Mouse (Mus musculus) heart, postnatal 0 days (tissue): ENCODE results near the gene Gm10354.
"Not testable (repeated sequence)": the region's sequence is repeated elsewhere in the genome, so short reads cannot be mapped to it uniquely, and the experiment has no call there.

Experiments used
- CTCF ChIP-seq: IDR thresholded peaks from 2 replicates; pipeline ENCODE4 v1.5.1; 2016; ENCODE audit warnings: antibody characterized with exemption, control low read depth, low read depth
- EP300 ChIP-seq: IDR thresholded peaks from 2 replicates; pipeline ENCODE4 v1.6.1; 2016; ENCODE audit warnings: antibody characterized with exemption, low read depth

GRCm38 (mm10) chr5:14998077-14998476, 19.3 kb upstream of the Gm10354 start:
- TF ChIP-seq EP300, CTCF: not testable (repeated sequence)
